Mouse (Mus musculus) adrenal gland, postnatal 0 days (tissue): ENCODE measurements around the gene Lipn. TPM values are rescaled to one million over a fixed set of nuclear protein-coding genes. Genes with fewer than 3 reads are reported as not detected.

Experiments
- microRNA-seq: library from miRNA; unstranded; fragments of <30 nt; microRNA quantifications from one replicate; pipeline ENCODE4, GENCODE M21; 2016; ENCODE audit warnings: borderline replicate concordance; ENCODE audit not compliant: insufficient number of aligned reads
- polyA plus RNA-seq: library from polyadenylated mRNA; unstranded; fragments of >200 nt; fragmentation: Nextera tagmentation; extraction: Ambion mirVana; gene quantifications from 2 replicates; pipeline ENCODE4 v1.2.1, GENCODE M21; 2015

The Lipn gene
- polyA plus RNA-seq, result 0.51 and 0.74 TPM in 2 replicates

DNA sequence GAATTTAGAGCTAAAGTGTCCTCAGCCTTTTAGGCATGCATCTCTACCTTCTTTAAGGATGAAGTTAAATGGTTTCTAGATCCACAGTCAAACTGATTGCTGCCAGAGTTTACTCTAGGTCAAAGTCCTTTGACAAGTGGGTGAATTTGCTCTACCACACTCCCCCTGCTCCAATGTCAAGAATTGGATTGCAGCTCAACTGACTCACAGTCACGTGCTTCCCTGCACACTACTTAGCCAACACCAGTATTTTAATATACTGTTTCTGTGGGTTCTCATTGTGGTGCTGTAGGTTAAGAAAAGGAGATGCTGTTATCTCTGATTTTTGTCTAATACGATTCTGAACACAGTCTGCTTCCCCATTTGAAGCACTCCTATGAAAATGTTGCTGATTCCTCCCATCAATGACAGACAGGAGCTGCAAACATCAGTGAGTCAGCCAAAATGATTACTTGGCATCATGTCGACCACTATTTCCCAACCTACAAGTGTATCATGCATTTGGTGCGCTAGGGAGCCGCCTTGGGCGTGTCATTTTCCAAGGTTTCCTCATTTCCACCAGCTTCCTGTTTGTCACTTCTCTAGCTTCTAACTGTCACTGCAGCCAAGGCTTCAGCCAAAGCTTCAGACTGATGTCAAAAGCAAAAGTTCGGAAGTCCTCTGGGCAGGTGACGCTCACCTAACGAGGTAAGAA, at the start of gene Lipn:
Lipn (plus strand) TSS at position 580 of the 694 bp plus-strand sequence.

DNA sequence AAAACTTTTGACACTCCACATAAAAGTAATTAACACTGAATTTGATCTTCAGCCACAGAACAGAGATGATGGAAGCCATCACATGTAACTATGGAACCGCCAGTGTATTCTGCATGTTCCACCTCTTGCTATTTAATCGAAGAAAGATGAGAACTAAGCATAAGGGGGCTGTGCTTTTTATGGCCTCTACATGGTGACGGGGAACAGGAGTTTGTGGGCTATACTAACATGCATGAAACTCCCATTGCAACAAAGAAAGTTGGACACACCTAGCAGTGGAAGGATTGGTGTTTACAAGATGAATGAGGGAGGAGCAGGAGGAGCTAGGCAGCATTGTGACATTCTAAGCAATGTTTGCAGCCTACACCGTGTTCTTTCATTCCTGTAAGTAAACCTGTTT, 33.5 kb downstream of the Lipn start, which contains the start of gene Lipm:
Lipm (plus strand) TSS at position 301 of the 400 bp plus-strand sequence.

Small RNA genes within 50 kb of the gene (microRNA-seq; reads per million reads assigned to microRNA genes)
- not detected for gene Gm23334

Other genes starting within 250 kb of the Lipn start
- not detected in 2 replicates for gene Lipf, start 106.2 kb upstream of the Lipn start, polyA plus RNA-seq
- gene Lipk, start 59.1 kb upstream of the Lipn start, polyA plus RNA-seq, result 0.54 TPM in 2 replicates
- 0.14 TPM in 1 of 2 replicates, not detected in the other for gene Lipm, start 33.6 kb downstream of the Lipn start, polyA plus RNA-seq
- gene Ankrd22, start 98.7 kb downstream of the Lipn start, polyA plus RNA-seq, result not detected in 2 replicates
- 6.5 and 7.4 TPM in 2 replicates for gene Stambpl1, start 124.9 kb downstream of the Lipn start, polyA plus RNA-seq
- gene Acta2, start 188.2 kb downstream of the Lipn start, polyA plus RNA-seq, result 42.7 and 55.0 TPM in 2 replicates
- 13.3 and 13.9 TPM in 2 replicates for gene Fas, start 223.3 kb downstream of the Lipn start, polyA plus RNA-seq